Comparison of ENCODE assay signal across 11 mouse cellular contexts in the genomic region with DNA sequence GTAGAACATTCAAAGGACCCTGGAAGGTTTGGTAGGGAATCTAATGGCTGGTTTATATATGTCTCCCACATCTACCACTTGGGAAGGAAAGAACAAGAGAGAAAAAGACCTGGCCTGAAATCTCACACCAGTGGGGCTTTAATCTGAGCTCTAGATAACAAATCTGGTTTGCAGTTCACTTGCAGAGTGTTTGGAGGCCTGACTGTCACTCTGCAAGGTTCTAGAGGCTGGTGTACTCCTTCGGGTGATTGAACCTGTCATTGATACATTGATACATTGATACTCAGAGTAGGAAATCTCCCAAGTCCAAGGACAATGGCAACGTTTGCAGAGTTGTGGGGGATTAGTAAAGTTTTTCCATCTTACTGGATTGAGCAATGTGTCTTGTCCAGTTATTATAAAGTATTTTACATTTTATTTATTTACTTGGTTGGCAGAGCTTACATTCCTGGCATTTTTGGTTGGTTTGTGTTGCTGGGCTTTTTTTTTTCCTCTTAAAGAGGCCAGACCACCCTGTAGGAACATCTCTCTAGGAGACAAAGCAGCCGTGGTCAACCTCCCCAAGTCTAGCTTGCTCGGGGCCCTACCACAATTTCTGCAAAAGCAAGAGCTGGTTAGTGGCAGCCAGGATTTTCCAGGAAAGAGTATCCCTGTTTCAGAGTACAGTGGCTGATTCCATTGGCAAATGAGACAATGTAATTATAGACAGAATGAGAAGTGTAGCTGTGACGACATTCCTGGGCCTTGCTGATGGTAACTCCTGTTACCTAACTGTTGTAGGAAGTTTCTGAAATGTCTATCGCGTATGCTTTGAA.
DNase-seq lines count a peak whose midpoint lies in the region; ATAC-seq and TF ChIP-seq lines count a peak whose summit lies in the region.
"Had no signal": no experiment of that assay in that cellular context is flagged by ENCODE, and none has a peak within 500 bp of the region (broad histone marks: within the 10 kb centered on the region; RNA-seq: fewer than 3 reads in every experiment).

No protein-coding gene starts in this region.

- H3K27me3 ChIP-seq in kidney, adult 2 months (replicated peaks; ENCODE audit: control insufficient read depth, insufficient read depth, low read length) = no peaks in the 10 kb centered on the region
- no peaks in the 10 kb centered on the region for H3K27me3 ChIP-seq in embryonic facial prominence, embryonic 14.5 days (replicated peaks; ENCODE audit: control insufficient read depth, insufficient read depth, low read length)
- peaks cover 7% of the 10 kb centered on the region for H3K27me3 ChIP-seq in liver, embryonic 16.5 days (ENCODE audit: control insufficient read depth, insufficient read depth, low read depth, low read length)
- H3K27me3 ChIP-seq: Patski had no signal

- H3K4me1 ChIP-seq in kidney, adult 2 months (ENCODE audit: control insufficient read depth, insufficient read depth, low read length) = peaks cover 4% of the 10 kb centered on the region; the same call in 1 of the 2 replicates
- peaks cover 32% of the 10 kb centered on the region for H3K4me1 ChIP-seq in embryonic facial prominence, embryonic 14.5 days (ENCODE audit: control insufficient read depth, insufficient read depth, low read length)
- H3K4me1 ChIP-seq in liver, embryonic 16.5 days (ENCODE audit: control insufficient read depth, low read depth, low read length) = peaks cover 5% of the 10 kb centered on the region

- H3K4me2 ChIP-seq in embryonic facial prominence, embryonic 14.5 days (ENCODE audit: low read depth, low read length) = peak overlapping the region; percentile 37
- H3K4me2 ChIP-seq in liver, embryonic 16.5 days (ENCODE audit: low read depth, low read length) = 0 out of 2 replicates have a peak overlapping the region, but pooled peaks have one; percentile 4

- ATAC-seq in embryonic facial prominence, embryonic 14.5 days (ENCODE audit: low read depth) = no peak
- no peak for ATAC-seq in liver, embryonic 16.5 days (ENCODE audit: low read depth)
- ATAC-seq: inflammation-experienced regulatory T-cells, adult 6 months; Patski had no signal

- no peaks in the 10 kb centered on the region for H3K36me3 ChIP-seq in kidney, adult 2 months (ENCODE audit: control insufficient read depth, insufficient read depth, low read length)
- H3K36me3 ChIP-seq in embryonic facial prominence, embryonic 14.5 days (ENCODE audit: control insufficient read depth, insufficient read depth, low read length) = no peaks in the 10 kb centered on the region
- no peaks in the 10 kb centered on the region for H3K36me3 ChIP-seq in liver, embryonic 16.5 days (ENCODE audit: control insufficient read depth, insufficient read depth)
- H3K36me3 ChIP-seq: forebrain, embryonic 10.5 days had no signal

- no peak for TF ChIP-seq POLR2A in kidney, adult 2 months (IDR thresholded peaks at IDR 0.05; ENCODE audit: low read depth, low read length)

- peak overlapping the region; percentile 38; the same call in 1 of the 2 replicates for H3K4me3 ChIP-seq in kidney, adult 2 months (ENCODE audit: insufficient read depth, low read depth, low read length)
- H3K4me3 ChIP-seq in embryonic facial prominence, embryonic 14.5 days (ENCODE audit: low read depth, low read length) = 0 out of 2 replicates have a peak overlapping the region, but pooled peaks have one; percentile 7
- H3K4me3 ChIP-seq in liver, embryonic 16.5 days (ENCODE audit: low read depth, low read length) = peak overlapping the region; percentile 14
- H3K4me3 ChIP-seq: forebrain, embryonic 10.5 days; megakaryocyte, embryonic 14.5 days had no signal

- TF ChIP-seq CTCF in kidney, adult 2 months (conservative IDR thresholded peaks at IDR 0.05; ENCODE audit: insufficient read depth, insufficient read length, low read depth, low read length) = no peak

- H3K9ac ChIP-seq in embryonic facial prominence, embryonic 14.5 days (ENCODE audit: low read depth, low read length) = no peak overlapping the region
- H3K9ac ChIP-seq in liver, embryonic 16.5 days (ENCODE audit: low read depth, low read length) = no peak overlapping the region

- intact Hi-C loops in left cerebral cortex, postnatal 25 days (cut with DNase I) = no loop called here

- WGBS in kidney, adult 2 months = 42% methylated on average over 7 of the region's 7 CpGs
- 60% methylated on average over 7 of the region's 7 CpGs for WGBS in embryonic facial prominence, embryonic 14.5 days
- WGBS in liver, embryonic 16.5 days (ENCODE audit: insufficient replicate concordance) = 45% methylated on average over 7 of the region's 7 CpGs

- DNase-seq in kidney, adult 2 months = no peak
- no peak for DNase-seq in kidney, postnatal 4 days
- peak; percentile 14 to 25 for DNase-seq in B cell, adult 2 months
- peak; percentile 25 for DNase-seq in embryonic facial prominence, embryonic 14.5 days (ENCODE audit: low spot score)
- no peak for DNase-seq in right cerebral cortex, adult 18-20 months
- DNase-seq in left cerebral cortex, postnatal 25 days (ENCODE audit: low spot score in 2 of 2) = no peak

- H3K27ac ChIP-seq in kidney, adult 2 months (ENCODE audit: insufficient read depth, low read depth, low read length) = peak overlapping the region; percentile 26; the same call in 1 of the 2 replicates
- no peak overlapping the region for H3K27ac ChIP-seq in embryonic facial prominence, embryonic 14.5 days (replicated peaks; ENCODE audit: low read depth, low read length)
- H3K27ac ChIP-seq in liver, embryonic 16.5 days (ENCODE audit: low read length) = no peak overlapping the region
- H3K27ac ChIP-seq: forebrain, embryonic 10.5 days had no signal

- no peaks in the 10 kb centered on the region for H3K9me3 ChIP-seq in embryonic facial prominence, embryonic 14.5 days (ENCODE audit: control insufficient read depth, low read length)
- H3K9me3 ChIP-seq in liver, embryonic 16.5 days (replicated peaks; ENCODE audit: control insufficient read depth, low read length) = no peaks in the 10 kb centered on the region
- H3K9me3 ChIP-seq: forebrain, embryonic 10.5 days; megakaryocyte, embryonic 14.5 days had no signal

Comparison
In these comparisons a context has a peak if more than half of its experiments do, and no peak if none do; other contexts are left out.
1. DNase-seq: peak in B cell, adult 2 months (2 of 2) and embryonic facial prominence, embryonic 14.5 days (single experiment); none in kidney, adult 2 months (single experiment), kidney, postnatal 4 days (0 of 2), right cerebral cortex, adult 18-20 months (single experiment) and left cerebral cortex, postnatal 25 days (0 of 2).
2. Peak in every context shown above with its lines, with median percentiles within 50 percentile points of each other: H3K4me3 ChIP-seq.